Mouse (Mus musculus): ENCODE measurements at regions not wholly inside any gene's neighbourhood (a gene's known extent, or its start where the extent isn't known, plus 50 kb on each side); places are given as distances from the start of the nearest gene placed in this dataset.

DNA sequence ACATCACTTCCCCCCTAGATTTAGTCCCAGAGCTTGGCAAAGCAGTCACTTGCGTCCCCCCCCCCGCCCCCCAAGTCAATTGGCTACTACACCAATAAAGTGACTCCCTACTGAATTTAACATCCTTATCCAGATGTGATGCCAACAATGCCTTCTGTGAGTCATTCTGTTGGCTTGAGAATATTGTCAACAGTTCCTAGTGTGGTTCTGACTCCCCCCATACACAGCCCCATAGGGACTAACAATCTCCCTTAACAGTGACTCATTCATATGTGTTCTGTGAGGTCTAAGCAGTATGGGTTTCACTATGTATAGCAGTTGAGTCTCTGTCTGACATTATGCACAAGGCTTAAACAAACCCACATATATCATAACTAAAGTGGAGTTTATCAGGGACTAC, 89.5 kb upstream of the Htr2a start:
- TF ChIP-seq POLR2A (IDR thresholded peaks at IDR 0.05; ENCODE audit: insufficient read depth, low read depth, low read length) (no peak), CTCF (IDR thresholded peaks at IDR 0.05; ENCODE audit: insufficient read depth, low read depth, low read length) (no peak)
